Mouse (Mus musculus) heart, embryonic 14.5 days (tissue): ENCODE measurements around the gene Timm10. TPM values are rescaled to one million over a fixed set of nuclear protein-coding genes. Genes with fewer than 3 reads are reported as not detected.

ENCODE experiments used
- ATAC-seq: fragments of 200-750 bp; cut with Nextera tagmentation; 2 replicates; pipeline ENCODE4 v1.8.0; 2017; ENCODE audit warnings: low read depth, moderate TSS enrichment; ENCODE audit not compliant: insufficient number of reproducible peaks, insufficient read depth, low FRiP score
- H3K27ac ChIP-seq, 2 experiments: fragments of 200-500 bp in 1 of 2; fragments of 300-500 bp in 1 of 2; sonication (generic) in 1 of 2; replicated peaks in 1 of 2; 2 replicates each; pipeline ENCODE4 v1.5.1; 2012 to 2014; ENCODE audit warnings: low read depth in 2 of 2, low read length in 2 of 2, control low read depth in 1 of 2, mild to moderate bottlenecking in 1 of 2, mixed read lengths in 1 of 2; ENCODE audit not compliant: control insufficient read depth in 1 of 2, insufficient read depth in 1 of 2
- H3K27me3 ChIP-seq: fragments of 300-500 bp; sonication (generic); 2 replicates; pipeline ENCODE4 v1.6.1; 2014; ENCODE audit warnings: mild to moderate bottlenecking, low read length, control low read depth; ENCODE audit not compliant: control insufficient read depth, insufficient read depth
- H3K36me3 ChIP-seq: fragments of 300-500 bp; sonication (generic); 2 replicates; pipeline ENCODE4 v1.6.1; 2014; ENCODE audit warnings: mild to moderate bottlenecking, control low read depth, low read length, mixed read lengths; ENCODE audit not compliant: control insufficient read depth, insufficient read depth
- H3K4me1 ChIP-seq, 2 experiments: fragments of 200-500 bp in 1 of 2; fragments of 300-500 bp in 1 of 2; sonication (generic) in 1 of 2; 2 replicates each; pipeline ENCODE4 v1.6.1; 2012 to 2014; ENCODE audit warnings: low read length in 2 of 2, control low read depth in 1 of 2, mixed read lengths in 1 of 2; ENCODE audit not compliant: control insufficient read depth in 2 of 2, insufficient read depth in 2 of 2
- H3K4me2 ChIP-seq: fragments of 300-500 bp; sonication (generic); 2 replicates; pipeline ENCODE4 v1.6.1; 2014; ENCODE audit warnings: mild to moderate bottlenecking, low read length
- H3K4me3 ChIP-seq, 2 experiments: fragments of 200-500 bp in 1 of 2; fragments of 300-500 bp in 1 of 2; sonication (generic) in 1 of 2; 2 replicates each; pipeline ENCODE4 v1.5.1; 2012 to 2014; ENCODE audit warnings: low read length in 2 of 2, mild to moderate bottlenecking in 2 of 2, control low read depth in 1 of 2, low read depth in 1 of 2, moderate library complexity in 1 of 2; ENCODE audit not compliant: control insufficient read depth in 1 of 2, insufficient read depth in 1 of 2
- H3K9ac ChIP-seq: fragments of 300-500 bp; sonication (generic); 2 replicates; pipeline ENCODE4 v1.6.1; 2014; ENCODE audit warnings: mild to moderate bottlenecking, low read length
- H3K9me3 ChIP-seq: fragments of 300-500 bp; sonication (generic); 2 replicates; pipeline ENCODE4 v1.6.1; 2016; ENCODE audit warnings: low read length, control low read depth; ENCODE audit not compliant: control insufficient read depth
- WGBS: fragments of 180-500 bp; shearing (Covaris S2); extraction: QIAGEN DNeasy Blood & Tissue Kit; methylation state at CpG from one replicate; pipeline ENCODE4 v1.1.7; 2014; 5-methylcytosine and 5-hydroxymethylcytosine counted together
- polyA plus RNA-seq: library from polyadenylated mRNA; unstranded; fragments of >200 nt; fragmentation: Nextera tagmentation; extraction: Ambion mirVana; gene quantifications from 2 replicates; pipeline ENCODE4 v1.2.1, GENCODE M21; 2014

Gene Timm10
- polyA plus RNA-seq, 1 experiment from 2014 or later, result 90.3 TPM

DNA sequence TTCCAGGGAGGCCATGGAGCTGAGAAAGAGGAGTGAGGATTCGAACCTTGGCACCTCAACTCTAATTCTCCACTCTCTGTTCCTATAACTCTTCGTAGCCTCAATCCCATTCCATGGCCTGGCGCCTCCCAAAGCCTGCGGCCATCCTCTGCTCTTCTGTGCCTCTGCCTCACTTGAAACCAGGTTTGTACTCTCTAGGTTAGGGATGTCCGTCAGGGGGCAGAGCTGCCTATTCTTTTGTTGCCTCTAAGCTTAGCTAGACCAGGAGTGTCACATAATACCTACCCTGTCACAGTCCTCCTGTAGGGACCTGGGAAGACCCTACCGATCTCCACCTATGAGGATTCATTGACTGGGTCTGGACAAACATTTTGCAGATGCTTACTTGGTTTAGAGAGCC, 14.1 kb upstream of the Timm10 start:
- Histone ChIP-seq H3K4me2 (no peak overlapping the region), H3K9ac (no peak overlapping the region), H3K4me1 (peaks cover 18 to 23% of the 10 kb centered on the region in 2 experiments), H3K27ac (peak overlapping the region; percentile 64 to 71; a peak in 3 of 4 replicates), H3K27me3 (no peaks in the 10 kb centered on the region), H3K9me3 (no peaks in the 10 kb centered on the region), H3K4me3 (no peak overlapping the region), H3K36me3 (0 out of 2 replicates have a peak, but pooled peaks cover 4% of the 10 kb centered on the region)
- ATAC-seq, result no peak
- WGBS, result 78% methylated on average over 6 of the region's 6 CpGs

DNA sequence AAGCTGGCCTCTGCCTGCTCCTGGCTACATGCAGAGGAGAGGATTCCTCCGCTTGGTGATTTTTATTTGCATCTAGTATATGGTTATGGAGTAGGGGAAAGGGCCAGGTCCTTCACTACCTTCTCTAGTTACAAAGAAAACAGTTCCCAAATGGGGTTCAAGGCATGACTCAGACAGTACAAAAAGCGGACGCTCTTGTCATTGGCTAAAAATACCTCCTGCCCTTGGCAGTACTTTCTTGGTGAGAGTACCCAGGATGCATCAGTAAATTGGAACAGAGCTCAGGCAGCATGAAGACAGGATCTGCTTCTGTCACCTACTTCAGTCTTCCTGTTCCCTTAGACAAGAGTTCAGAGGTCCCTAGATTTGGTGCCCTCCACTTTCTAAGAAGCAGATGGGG, 6.9 kb upstream of the Timm10 start:
- Histone ChIP-seq H3K4me2 (no peak overlapping the region), H3K9me3 (no peaks in the 10 kb centered on the region), H3K27me3 (no peaks in the 10 kb centered on the region), H3K36me3 (no peaks in the 10 kb centered on the region), H3K9ac (peak overlapping the region; percentile 7; the same call in 1 of the 2 replicates), H3K27ac (peak overlapping the region; percentile 73), H3K4me3 (no peak overlapping the region), H3K4me1 (peaks cover 15 to 18% of the 10 kb centered on the region in 2 experiments)
- 22% methylated on average over 3 of the region's 3 CpGs for WGBS
- peak; percentile 45; the same call in 1 of the 2 replicates for ATAC-seq

GRCm38 (mm10) chr2:84822552-84822951, 4.2 kb upstream of the Timm10 start, which contains the start of gene Smtnl1:
Smtnl1 (minus strand) TSS chr2:84822652.
- H3K9me3 ChIP-seq, result no peaks in the 10 kb centered on the region
- WGBS, result 54% methylated on average over 13 of the region's 13 CpGs
- no peak within 1 kb of the TSS for H3K9ac ChIP-seq
- peaks cover 15 to 21% of the 10 kb centered on the region in 2 experiments for H3K4me1 ChIP-seq
- no peaks in the 10 kb centered on the region for H3K27me3 ChIP-seq
- no peaks in the 10 kb centered on the region for H3K36me3 ChIP-seq
- H3K4me2 ChIP-seq, result no peak within 1 kb of the TSS
- no peak within 1 kb of the TSS for H3K4me3 ChIP-seq
- peak within 1 kb of the TSS in 1 of 2 experiments; percentile 15; a peak in 1 of 4 replicates for H3K27ac ChIP-seq
- ATAC-seq, result no peak

- WGBS, result 14% methylated on average over 2 of the region's 2 CpGs
- peaks cover 15 to 24% of the 10 kb centered on the region in 2 experiments for H3K4me1 ChIP-seq
- H3K27me3 ChIP-seq, result no peaks in the 10 kb centered on the region
- no peaks in the 10 kb centered on the region for H3K36me3 ChIP-seq
- H3K27ac ChIP-seq, result no peak overlapping the region
- H3K4me2 ChIP-seq, result no peak overlapping the region
- no peak overlapping the region for H3K4me3 ChIP-seq
- no peaks in the 10 kb centered on the region for H3K9me3 ChIP-seq
- no peak for ATAC-seq
- H3K9ac ChIP-seq, result no peak overlapping the region
These were observed 3.6 kb upstream of the Timm10 start for GRCm38 (mm10) chr2:84823237-84823636.

DNA sequence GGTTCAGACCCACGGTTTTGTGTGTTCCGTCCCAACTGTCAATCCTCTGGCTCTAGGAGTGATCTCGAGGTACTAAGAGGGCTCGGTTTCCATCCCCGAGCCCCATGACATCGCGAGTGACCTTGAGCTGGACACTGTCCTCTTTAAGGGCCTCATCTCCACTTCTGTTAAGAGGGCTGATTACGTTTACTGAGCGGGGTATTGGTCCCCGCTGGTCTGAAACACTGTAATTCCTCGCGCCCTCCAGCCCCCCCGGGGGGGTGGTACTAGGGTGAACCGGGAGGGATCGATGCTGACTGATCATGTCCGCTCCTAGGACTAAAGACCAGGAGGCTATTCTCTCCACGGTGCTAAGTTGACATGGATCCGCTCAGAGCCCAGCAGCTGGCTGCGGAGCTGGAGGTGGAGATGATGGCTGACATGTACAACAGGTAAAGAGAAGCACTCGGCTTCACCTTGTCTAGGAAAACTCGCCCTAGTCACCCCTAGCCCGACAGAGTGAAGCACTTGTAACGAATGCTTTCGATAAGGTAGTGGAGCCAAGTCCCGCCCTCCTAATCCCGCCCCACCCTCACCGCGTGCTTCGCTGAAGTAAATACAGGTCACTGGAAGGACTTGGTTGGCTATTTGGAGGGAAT, 605 bp downstream of the Timm10 start:
- ATAC-seq, result peak; percentile 6; the same call in 1 of the 2 replicates
- H3K27ac ChIP-seq, result peak overlapping the region; percentile 63 to 84

DNA sequence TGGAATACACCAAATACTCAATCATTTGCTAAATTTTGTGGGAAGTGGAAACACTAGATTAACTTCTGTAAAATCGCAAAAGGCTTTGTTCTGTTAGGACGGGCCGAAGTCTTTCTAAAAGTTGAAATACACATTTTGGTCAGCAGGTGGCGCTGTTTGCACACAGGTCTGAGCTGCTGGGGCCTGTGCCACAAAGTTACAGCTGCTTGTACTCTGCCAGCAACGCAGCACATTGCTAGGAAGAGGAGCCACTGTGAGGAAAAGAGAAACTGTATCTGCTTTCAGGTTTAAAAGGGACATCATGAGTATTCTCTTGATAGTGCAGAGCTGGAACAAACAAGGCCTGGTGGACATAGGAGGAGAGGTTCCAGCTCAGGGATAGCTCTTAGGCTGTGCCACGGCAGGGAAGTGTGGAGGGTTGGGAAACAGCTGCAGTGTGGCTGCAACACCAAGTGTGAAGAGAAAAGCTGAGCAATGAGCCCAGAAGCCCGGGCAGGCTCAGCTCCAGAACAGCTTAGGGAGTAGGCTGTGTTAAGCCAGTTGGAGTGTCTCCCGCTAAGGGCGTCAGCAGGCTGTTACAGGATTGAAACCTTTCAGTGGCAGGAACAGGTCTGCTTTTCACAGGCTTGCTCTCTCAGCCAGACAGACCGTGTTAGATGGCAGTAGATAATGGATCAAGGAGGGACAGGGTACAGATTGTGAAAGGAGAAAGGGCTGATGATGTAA, 5.0 kb downstream of the Timm10 start:
- H3K9me3 ChIP-seq, result no peaks in the 10 kb centered on the region
- peak; percentile 53; the same call in 1 of the 2 replicates for ATAC-seq
- H3K27ac ChIP-seq, result 0 out of 4 replicates have a peak overlapping the region, but pooled peaks of 1 of the 2 experiments have one; percentile 19
- H3K4me2 ChIP-seq, result no peak overlapping the region
- peaks cover 0 to 11% of the 10 kb centered on the region in 2 experiments; a peak in 1 of 4 replicates for H3K4me1 ChIP-seq
- H3K9ac ChIP-seq, result no peak overlapping the region; the same call in 1 of the 2 replicates
- H3K4me3 ChIP-seq, result no peak overlapping the region
- 31% methylated on average over 10 of the region's 10 CpGs for WGBS
- peaks cover 23% of the 10 kb centered on the region for H3K36me3 ChIP-seq
- H3K27me3 ChIP-seq, result no peaks in the 10 kb centered on the region

More for the DNA sequence above, 605 bp downstream of the Timm10 start:
- H3K36me3 ChIP-seq, result peaks cover 23% of the 10 kb centered on the region
- H3K4me3 ChIP-seq, result peak overlapping the region; percentile 65 to 85
- peak overlapping the region; percentile 92 for H3K4me2 ChIP-seq
- no peaks in the 10 kb centered on the region for H3K9me3 ChIP-seq
- WGBS, result under 1% methylated on average over 29 of the region's 29 CpGs
- H3K9ac ChIP-seq, result peak overlapping the region; percentile 84
- no peaks in the 10 kb centered on the region for H3K27me3 ChIP-seq
- peaks cover 5 to 20% of the 10 kb centered on the region in 2 experiments; a peak in 3 of 4 replicates for H3K4me1 ChIP-seq

DNA sequence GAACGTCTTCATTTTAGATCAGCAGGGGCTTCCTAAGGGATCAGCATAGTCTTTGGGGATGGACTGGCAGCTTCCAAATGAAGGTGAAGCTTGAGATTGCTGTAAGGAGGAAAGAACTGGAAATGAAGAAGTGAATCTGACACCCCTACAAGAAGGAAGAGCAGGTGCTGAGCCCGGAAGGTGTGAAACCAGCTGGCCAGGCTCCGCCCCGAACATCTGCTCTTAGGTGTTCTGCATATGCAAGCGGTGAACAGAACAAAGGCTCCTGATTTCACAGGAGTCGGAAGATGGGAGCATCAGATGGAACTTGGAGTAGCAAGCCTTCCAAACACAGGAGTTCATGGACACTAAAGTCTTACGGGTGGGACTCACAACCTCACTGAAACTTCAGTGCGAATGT, 10.3 kb downstream of the Timm10 start:
- no peak overlapping the region for H3K4me3 ChIP-seq
- H3K4me2 ChIP-seq, result no peak overlapping the region
- H3K9ac ChIP-seq, result no peak overlapping the region
- ATAC-seq, result no peak
- 0 out of 2 replicates have a peak, but pooled peaks cover 2% of the 10 kb centered on the region for H3K36me3 ChIP-seq
- no peak overlapping the region for H3K27ac ChIP-seq
- peaks cover 16 to 28% of the 10 kb centered on the region in 2 experiments for H3K4me1 ChIP-seq
- no peaks in the 10 kb centered on the region for H3K9me3 ChIP-seq
- peaks cover 7% of the 10 kb centered on the region; the same call in 1 of the 2 replicates for H3K27me3 ChIP-seq
- 57% methylated on average over 8 of the region's 8 CpGs for WGBS
